Mouse (Mus musculus): ENCODE measurements around the gene Xkr7.

Gene Xkr7

GRCm38 (mm10) chr2:153032973-153033372 is 1.3 kb downstream of the Xkr7 start:
- no peak for DNase-seq (ENCODE audit: low spot score in 2 of 2)

GRCm38 (mm10) chr2:153033545-153034230 is 2.0 kb downstream of the Xkr7 start:
- no peak for DNase-seq (ENCODE audit: low spot score in 2 of 2)

DNA sequence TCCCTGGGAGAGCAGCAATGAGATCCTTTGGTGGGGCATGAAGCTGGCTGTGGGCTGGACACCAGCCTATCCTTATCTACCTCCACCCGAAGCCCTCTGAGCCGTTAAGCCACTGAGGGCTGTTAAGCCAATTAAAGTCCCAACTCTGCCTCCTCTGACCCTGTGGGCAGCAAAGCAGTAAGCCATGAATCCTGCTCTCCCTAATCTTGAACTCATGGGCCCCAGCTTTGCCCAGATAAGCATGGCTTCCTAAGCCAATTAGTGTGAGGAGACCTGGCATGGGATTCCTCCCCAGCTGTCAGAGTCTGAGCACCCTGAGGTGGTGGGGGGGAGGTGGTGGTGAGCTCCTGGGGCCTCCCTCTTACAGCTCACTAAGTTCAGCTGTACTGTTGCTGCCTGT is 5.0 kb downstream of the Xkr7 start:
- DNase-seq (ENCODE audit: low spot score in 2 of 2) = no peak

- DNase-seq (ENCODE audit: low spot score in 2 of 2) = no peak
Measured at GRCm38 (mm10) chr2:153043886-153044285, 12.2 kb downstream of the Xkr7 start.

DNA sequence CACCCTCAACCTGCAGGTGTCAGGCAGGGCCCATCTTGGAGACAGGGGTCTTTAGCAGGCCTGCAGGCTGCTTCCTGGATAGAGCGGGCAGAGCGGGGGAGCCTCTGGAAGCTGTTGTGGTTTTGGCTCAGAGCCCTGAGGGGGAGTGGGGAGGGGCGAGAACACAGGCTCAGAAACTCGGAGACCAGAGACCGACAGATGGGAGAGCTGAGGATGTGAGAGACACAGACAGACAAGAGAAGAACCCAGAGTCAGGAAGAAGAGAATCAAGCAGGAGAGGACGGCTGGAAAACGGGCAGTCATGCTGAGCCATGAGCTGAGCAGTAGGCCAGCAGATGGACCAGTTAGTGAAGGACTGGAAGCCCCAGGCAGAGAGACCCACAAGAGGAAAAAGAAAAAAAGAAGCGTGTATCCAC is 14.2 kb downstream of the Xkr7 start:
- DNase-seq (ENCODE audit: low spot score in 2 of 2) = peak; percentile 52 to 68

- DNase-seq (ENCODE audit: low spot score in 2 of 2) = peak in 1 of 2 experiments; percentile 53
Measured at GRCm38 (mm10) chr2:153047828-153048465, 16.3 kb downstream of the Xkr7 start.

GRCm38 (mm10) chr2:153049288-153049996 is 17.8 kb downstream of the Xkr7 start:
- no peak for DNase-seq (ENCODE audit: low spot score in 2 of 2)

GRCm38 (mm10) chr2:153049997-153050358 is 18.3 kb downstream of the Xkr7 start:
- DNase-seq (ENCODE audit: low spot score in 2 of 2) = no peak

GRCm38 (mm10) chr2:153051095-153051494 is 19.4 kb downstream of the Xkr7 start:
- no peak for DNase-seq (ENCODE audit: low spot score in 2 of 2)

DNA sequence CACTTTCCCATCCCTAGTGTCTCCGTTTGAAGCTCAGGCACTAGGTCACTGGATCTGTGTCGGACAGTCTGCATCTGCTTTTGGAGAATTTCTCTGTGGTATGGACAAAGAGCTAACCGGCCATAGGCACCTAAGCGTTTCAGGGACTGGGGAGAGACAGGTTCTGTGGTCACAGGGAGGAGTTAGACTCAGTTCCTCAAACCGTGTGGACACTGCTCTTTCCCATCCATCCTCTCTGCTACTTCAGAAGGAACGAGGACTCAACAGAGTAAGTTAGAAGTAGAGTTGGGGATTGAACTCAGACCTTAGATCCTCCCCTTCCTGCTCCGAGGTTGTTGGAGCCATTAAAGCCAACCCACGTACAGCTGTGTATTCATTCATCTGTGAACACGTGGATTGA is 19.9 kb downstream of the Xkr7 start:
- no peak for DNase-seq (ENCODE audit: low spot score in 2 of 2)

- no peak for DNase-seq (ENCODE audit: low spot score in 2 of 2)
Measured at GRCm38 (mm10) chr2:153052700-153053351, 21.2 kb downstream of the Xkr7 start.

- no peak for DNase-seq (ENCODE audit: low spot score in 2 of 2)
Measured at GRCm38 (mm10) chr2:153053896-153054295, 22.2 kb downstream of the Xkr7 start.

DNA sequence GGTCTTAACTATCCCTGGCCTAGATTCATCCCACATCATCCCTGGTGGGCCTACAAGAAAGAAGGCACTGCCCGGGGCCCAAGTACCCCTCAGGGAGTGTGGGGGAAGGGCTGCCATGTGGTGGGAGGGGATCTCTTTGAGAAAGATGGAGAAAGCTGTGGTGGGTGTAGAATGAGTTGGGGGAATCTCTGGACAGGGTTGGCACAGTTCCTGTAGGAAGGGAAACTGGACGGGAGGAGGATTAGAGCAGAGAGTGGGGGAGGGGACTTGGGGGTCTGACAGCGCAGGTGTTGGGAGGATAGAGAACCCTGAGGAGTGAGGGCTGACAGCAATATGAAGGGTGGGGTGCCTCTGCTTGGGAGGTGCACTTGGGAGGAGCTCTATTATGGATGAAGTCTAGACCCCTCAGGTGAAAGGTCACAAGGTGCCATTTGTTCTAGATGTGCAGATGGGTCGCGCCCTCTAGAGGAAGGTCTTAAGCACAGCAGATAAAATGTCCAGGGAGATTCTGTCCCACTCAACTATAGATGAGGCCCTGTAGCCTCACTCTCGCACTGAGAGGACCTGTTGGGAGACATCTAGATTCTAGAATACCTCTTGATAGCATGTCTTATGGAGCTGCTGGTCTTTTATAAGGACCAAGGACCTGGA is 23.7 kb downstream of the Xkr7 start:
- DNase-seq (ENCODE audit: low spot score in 2 of 2) = no peak

GRCm38 (mm10) chr2:153058365-153058764 is 26.7 kb downstream of the Xkr7 start:
- no peak for DNase-seq (ENCODE audit: low spot score in 2 of 2)

- no peak for DNase-seq (ENCODE audit: low spot score in 2 of 2)
Measured at GRCm38 (mm10) chr2:153060216-153060615, 28.6 kb downstream of the Xkr7 start.

DNA sequence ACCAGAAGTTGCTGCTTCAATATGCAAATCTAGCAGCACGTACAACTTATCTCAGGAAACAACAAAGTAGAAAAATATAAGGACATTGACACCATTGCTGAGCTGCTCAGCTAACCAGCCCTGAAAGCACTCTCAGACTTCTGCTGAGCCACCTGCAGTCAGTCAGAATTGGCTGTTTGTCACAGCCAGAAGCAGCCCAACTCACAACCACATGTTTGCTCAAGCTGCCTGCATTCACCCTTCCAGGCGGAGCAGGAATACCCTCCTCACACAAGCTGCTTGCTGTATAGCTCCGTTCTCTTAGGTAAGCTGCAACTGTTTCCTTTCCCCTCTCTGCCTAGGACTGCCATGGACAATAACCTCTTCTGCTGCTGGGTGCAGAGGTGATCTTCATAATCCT is 31.7 kb downstream of the Xkr7 start:
- no peak for DNase-seq (ENCODE audit: low spot score in 2 of 2)

GRCm38 (mm10) chr2:153064190-153064970 is 32.7 kb downstream of the Xkr7 start:
- DNase-seq (ENCODE audit: low spot score in 2 of 2) = no peak

GRCm38 (mm10) chr2:153065747-153066508 is 34.3 kb downstream of the Xkr7 start, which contains the start of gene Ccm2l:
TSS of gene Ccm2l (plus strand) at chr2:153065955.
- DNase-seq (ENCODE audit: low spot score in 2 of 2) = no peak

DNA sequence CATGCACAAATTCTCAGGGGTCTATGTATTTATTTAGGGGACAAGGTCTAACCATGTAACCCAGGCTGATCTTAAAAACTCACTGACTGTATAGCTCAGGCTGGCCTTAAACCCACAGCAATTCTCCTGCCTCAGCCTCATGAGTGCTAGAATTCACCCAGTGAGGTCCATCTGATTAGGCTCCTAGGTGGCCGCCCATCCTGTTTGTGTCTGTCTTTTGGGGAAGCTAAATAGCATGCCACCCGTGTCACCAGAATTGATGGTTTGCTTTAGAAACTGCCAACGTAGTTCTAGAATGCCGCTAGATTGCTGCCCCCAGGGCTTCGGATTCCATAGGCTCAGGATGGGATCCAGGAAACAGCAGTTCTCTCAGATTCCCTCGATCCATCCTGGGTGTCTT is 35.3 kb downstream of the Xkr7 start:
- DNase-seq (ENCODE audit: low spot score in 2 of 2) = no peak

- no peak for DNase-seq (ENCODE audit: low spot score in 2 of 2)
Measured at GRCm38 (mm10) chr2:153070762-153071490, 39.3 kb downstream of the Xkr7 start.

Measured in frontal cortex, postnatal 10 days (tissue).